Mouse (Mus musculus) embryo, embryonic 9.5 days (tissue): ENCODE measurements around the gene Gm15013.
"Not testable (repeated sequence)": the region's sequence is repeated elsewhere in the genome, so short reads cannot be mapped to it uniquely, and the experiment has no call there.

ENCODE experiments used
- DNase-seq: peaks from one replicate; pipeline ENCODE4 v3.0.0-alpha.2; 2017; ENCODE audit errors: extremely low spot score

Gene Gm15013

GRCm38 (mm10) chrX:139714381-139714780 lies at the start of gene Gm15013:
TSS of gene Gm15013 (minus strand) at chrX:139714481.
- DNase-seq: no peak

GRCm38 (mm10) chrX:139762546-139762945 lies 48.3 kb upstream of the Gm15013 start:
- DNase-seq: no peak

DNA sequence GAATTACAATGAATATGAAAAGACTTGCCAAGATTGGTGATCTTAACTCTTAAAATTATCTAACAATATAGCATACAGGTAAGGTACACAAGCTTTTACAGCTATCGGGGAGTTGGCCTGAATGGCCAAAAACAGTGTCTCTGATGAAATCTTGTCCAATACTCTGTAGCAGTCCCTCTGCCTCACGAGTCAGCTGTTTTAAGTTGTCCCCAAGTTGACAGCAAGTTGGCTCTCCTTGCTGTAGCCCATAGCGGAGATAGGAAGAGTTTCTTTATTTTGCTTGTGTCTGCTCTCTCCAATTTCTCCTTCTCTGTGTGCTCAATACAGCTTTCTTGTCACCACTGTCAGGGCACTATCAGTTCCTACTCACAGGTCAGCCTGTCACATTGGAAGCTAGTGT lies 44.4 kb upstream of the Gm15013 start:
- not testable (repeated sequence) for DNase-seq

GRCm38 (mm10) chrX:139751855-139752254 lies 37.6 kb upstream of the Gm15013 start:
- peak; percentile 12 for DNase-seq

DNA sequence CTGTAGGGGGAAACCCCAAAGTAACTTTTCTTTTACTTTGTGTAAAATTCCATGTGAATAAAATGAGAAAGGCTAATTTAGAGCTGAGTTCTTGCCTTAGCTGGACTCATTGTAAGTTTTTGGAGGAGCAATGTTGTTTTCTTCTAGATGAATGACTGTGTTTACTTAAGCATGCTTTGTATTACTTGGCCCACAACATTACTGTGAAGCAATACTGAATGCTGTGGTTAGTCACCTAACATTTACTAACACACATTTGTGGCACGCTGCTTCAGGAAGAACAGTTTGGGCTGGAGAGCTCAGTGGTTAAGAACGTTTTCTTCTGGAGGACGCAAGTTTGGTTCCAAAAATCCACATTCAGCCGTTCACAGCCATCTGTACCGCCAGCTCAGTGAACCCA lies 22.8 kb upstream of the Gm15013 start:
- DNase-seq: no peak

- DNase-seq: no peak
These were observed 16.3 kb upstream of the Gm15013 start for GRCm38 (mm10) chrX:139730541-139730940.

GRCm38 (mm10) chrX:139722350-139722749 lies 8.1 kb upstream of the Gm15013 start:
- no peak for DNase-seq

GRCm38 (mm10) chrX:139684775-139685695 lies 29.2 kb downstream of the Gm15013 start, which contains the start of gene Tbc1d8b:
TSS of gene Tbc1d8b (plus strand) at chrX:139684996.
- DNase-seq: peak; percentile 74

GRCm38 (mm10) chrX:139684410-139684774 lies 29.9 kb downstream of the Gm15013 start:
- DNase-seq: no peak

DNA sequence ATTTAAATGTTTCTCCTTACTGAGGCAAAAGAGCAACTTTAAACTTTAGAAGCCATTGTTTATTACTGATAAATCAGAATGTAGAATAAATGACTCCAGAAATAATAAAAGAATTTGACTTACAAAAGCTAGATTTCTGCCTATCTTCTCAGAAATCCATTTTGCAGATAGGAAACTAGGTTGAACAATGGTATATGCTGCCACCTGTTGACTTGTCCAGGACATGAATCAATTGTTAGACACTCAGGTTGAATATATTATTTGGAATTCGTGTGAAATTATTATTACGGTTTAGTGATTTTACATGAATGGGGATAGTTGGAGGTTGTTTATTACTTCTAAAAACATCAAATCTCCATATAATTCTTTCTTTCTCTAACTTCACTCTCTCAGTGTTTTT lies 48.5 kb downstream of the Gm15013 start:
- DNase-seq: no peak
